Mouse (Mus musculus) heart, embryonic 16.5 days (tissue): Measurements from ENCODE around the gene Fam228b. TPM values are rescaled to one million over a fixed set of nuclear protein-coding genes. Genes with fewer than 3 reads are reported as not detected.

Source experiments
- ATAC-seq: fragments of 200-750 bp; cut with Nextera tagmentation; replicated peaks from 2 replicates; pipeline ENCODE4 v1.8.0; 2017; ENCODE audit warnings: moderate number of reproducible peaks; ENCODE audit not compliant: insufficient read depth, low FRiP score; ENCODE audit errors: extremely low read depth
- H3K27ac ChIP-seq: fragments of 300-500 bp; sonication (generic); 2 replicates; pipeline ENCODE4 v1.5.1; 2014; ENCODE audit warnings: mild to moderate bottlenecking, low read length, control low read depth, moderate library complexity
- H3K27me3 ChIP-seq: fragments of 300-500 bp; sonication (generic); 2 replicates; pipeline ENCODE4 v1.6.1; 2014; ENCODE audit warnings: low read length, mixed read lengths; ENCODE audit not compliant: control insufficient read depth, insufficient read depth
- H3K36me3 ChIP-seq: fragments of 300-500 bp; sonication (generic); 2 replicates; pipeline ENCODE4 v1.6.1; 2014; ENCODE audit not compliant: control insufficient read depth, insufficient read depth
- H3K4me1 ChIP-seq: fragments of 300-500 bp; sonication (generic); 2 replicates; pipeline ENCODE4 v1.6.1; 2014; ENCODE audit warnings: low read length, mixed read lengths; ENCODE audit not compliant: control insufficient read depth, insufficient read depth
- H3K4me2 ChIP-seq: fragments of 300-500 bp; sonication (generic); 2 replicates; pipeline ENCODE4 v1.6.1; 2014; ENCODE audit warnings: low read depth, mild to moderate bottlenecking, control low read depth, low read length
- H3K4me3 ChIP-seq: fragments of 300-500 bp; sonication (generic); 2 replicates; pipeline ENCODE4 v1.5.1; 2014; ENCODE audit warnings: mild to moderate bottlenecking, control low read depth, low read length
- H3K9ac ChIP-seq: fragments of 300-500 bp; sonication (generic); 2 replicates; pipeline ENCODE4 v1.6.1; 2014; ENCODE audit warnings: low read length, control low read depth
- H3K9me3 ChIP-seq: fragments of 300-500 bp; sonication (generic); replicated peaks from 2 replicates; pipeline ENCODE4 v1.6.1; 2016; ENCODE audit warnings: low read length; ENCODE audit not compliant: control insufficient read depth
- WGBS: fragments of 180-500 bp; shearing (Covaris S2); extraction: QIAGEN DNeasy Blood & Tissue Kit; methylation state at CpG from one replicate; pipeline ENCODE4 v1.1.7; 2014; 5-methylcytosine and 5-hydroxymethylcytosine counted together
- polyA plus RNA-seq: library from polyadenylated mRNA; unstranded; fragments of >200 nt; fragmentation: Nextera tagmentation; extraction: Ambion mirVana; gene quantifications from 2 replicates; pipeline ENCODE4 v1.2.1, GENCODE M21; 2015

Gene Fam228b
- polyA plus RNA-seq, 1 experiment from 2014 or later: 3.0 TPM

DNA sequence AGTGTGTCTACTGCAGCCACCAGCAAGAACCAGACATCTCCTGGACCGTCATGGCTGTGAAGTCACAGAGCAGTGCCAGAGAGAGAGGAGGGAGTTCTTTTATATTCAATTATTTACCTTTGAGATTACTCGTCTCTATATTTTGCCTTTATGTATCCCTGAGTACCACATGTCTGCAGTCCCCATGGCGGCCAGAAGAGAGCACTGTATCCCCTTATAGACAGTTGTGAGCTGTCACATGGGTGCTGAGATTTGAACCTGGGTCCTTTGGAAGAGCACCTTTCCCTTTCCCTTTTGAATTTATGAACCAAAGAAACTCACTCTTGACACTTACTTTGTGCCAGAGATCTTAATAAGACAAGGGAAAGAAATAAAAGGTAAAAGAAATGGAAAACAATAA is 39.9 kb downstream of the Fam228b start:
- Histone ChIP-seq H3K4me3 (no peak overlapping the region), H3K27ac (no peak overlapping the region), H3K4me2 (no peak overlapping the region), H3K36me3 (no peaks in the 10 kb centered on the region), H3K9me3 (no peaks in the 10 kb centered on the region), H3K9ac (no peak overlapping the region), H3K27me3 (no peaks in the 10 kb centered on the region), H3K4me1 (no peaks in the 10 kb centered on the region)
- no peak for ATAC-seq
- 91% methylated on average over 3 of the region's 3 CpGs for WGBS

DNA sequence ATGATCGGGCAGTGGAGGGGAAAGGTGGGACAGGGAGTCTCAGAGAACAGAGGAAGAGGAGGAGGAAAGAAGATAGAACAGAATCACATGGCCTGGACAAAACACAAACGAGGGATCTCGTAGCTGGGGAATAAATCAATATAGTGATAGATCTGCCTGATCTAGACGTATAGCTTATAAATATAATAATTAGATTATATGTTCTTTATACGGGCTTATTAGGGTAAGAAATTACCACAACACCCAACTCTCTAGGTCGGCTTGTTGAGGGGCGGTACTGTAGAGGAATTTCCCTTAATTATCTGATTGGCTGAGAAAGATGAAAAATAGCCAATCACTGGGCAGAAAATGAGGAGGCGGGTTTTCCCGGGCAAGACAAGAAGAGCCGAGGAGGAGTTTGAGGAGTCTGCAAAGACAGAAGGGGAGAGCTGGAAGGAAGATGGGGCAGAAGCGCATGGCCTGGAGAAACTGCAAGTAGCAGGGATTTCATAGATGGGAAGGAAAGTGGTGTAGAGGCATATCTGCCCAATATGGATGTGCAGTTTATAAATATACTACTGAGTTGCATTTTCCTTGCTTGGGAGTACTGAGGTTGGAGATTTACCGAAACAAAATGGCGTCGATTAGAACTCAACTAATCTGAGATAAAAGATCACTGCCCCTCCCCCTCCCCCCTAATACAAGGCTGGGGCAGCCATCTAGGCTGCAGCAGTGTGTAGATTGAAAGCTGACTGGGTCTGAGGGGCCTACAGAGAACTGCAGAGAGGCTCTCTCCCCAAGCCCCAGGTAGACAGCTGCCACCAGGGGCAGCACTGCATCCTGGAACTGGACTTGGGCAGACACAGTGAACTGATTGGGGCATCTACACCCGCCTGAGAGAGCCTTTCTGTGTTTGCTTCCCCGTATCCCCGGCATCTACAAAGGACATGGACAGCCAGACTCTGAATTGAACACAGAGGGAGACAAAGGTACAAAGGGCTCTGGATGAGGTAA is 49.0 kb downstream of the Fam228b start:
- 70% methylated on average over 17 of the region's 17 CpGs for WGBS
- Histone ChIP-seq H3K9me3 (no peaks in the 10 kb centered on the region), H3K27me3 (no peaks in the 10 kb centered on the region), H3K36me3 (no peaks in the 10 kb centered on the region), H3K4me2 (no peak overlapping the region), H3K9ac (no peak overlapping the region), H3K4me1 (0 out of 2 replicates have a peak, but pooled peaks cover 4% of the 10 kb centered on the region), H3K27ac (no peak overlapping the region), H3K4me3 (no peak overlapping the region)
- ATAC-seq: no peak

DNA sequence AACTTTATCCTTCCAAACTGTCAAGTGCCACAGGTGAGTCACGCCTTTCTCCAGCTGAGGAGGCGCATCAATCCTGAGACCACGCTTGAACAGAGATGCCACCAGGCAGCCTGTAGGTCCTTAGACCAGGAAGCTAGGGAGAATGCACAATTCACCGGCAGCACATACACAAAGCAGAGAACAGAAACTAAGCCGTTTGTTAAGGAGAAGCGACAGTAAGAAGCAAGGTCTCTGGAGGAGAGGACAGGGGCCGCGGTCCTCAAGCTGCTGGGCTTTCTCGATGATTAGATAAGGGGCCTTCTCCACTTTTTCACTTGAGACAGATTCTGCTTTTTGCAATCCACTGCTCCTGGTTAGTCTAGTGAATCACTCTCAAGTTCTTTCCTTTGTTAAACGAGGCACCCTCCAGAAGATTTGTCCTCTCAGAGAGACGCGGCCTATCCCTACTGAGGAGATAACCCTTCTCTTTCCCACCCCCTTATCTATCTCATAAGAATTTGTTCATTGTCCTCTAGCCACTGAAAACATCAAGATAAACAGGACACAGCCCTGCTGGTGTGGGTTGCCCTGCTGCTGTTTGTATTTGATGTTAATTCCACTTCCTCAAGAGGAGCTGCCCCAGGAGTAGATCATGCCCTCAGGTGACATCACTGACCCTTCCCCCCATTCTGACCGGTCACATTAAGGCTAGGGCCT is 49.9 kb downstream of the Fam228b start:
- Histone ChIP-seq H3K9me3 (no peaks in the 10 kb centered on the region), H3K4me1 (0 out of 2 replicates have a peak, but pooled peaks cover 4% of the 10 kb centered on the region), H3K4me3 (no peak overlapping the region), H3K36me3 (no peaks in the 10 kb centered on the region), H3K27me3 (no peaks in the 10 kb centered on the region), H3K27ac (no peak overlapping the region), H3K9ac (no peak overlapping the region), H3K4me2 (no peak overlapping the region)
- WGBS: 50% methylated on average over 13 of the region's 13 CpGs
- no peak for ATAC-seq

GRCm38 (mm10) chr12:4717417-4717816 is 51.6 kb downstream of the Fam228b start:
- Histone ChIP-seq H3K4me1 (peaks cover 9% of the 10 kb centered on the region), H3K36me3 (peaks cover 6% of the 10 kb centered on the region), H3K27me3 (no peaks in the 10 kb centered on the region), H3K9ac (0 out of 2 replicates have a peak overlapping the region, but pooled peaks have one; percentile 6), H3K4me3 (no peak overlapping the region), H3K4me2 (peak overlapping the region; percentile 28; the same call in 1 of the 2 replicates), H3K27ac (no peak overlapping the region), H3K9me3 (no peaks in the 10 kb centered on the region)
- no peak for ATAC-seq
- 10% methylated on average over 7 of the region's 7 CpGs for WGBS

GRCm38 (mm10) chr12:4715606-4716005 is 53.5 kb downstream of the Fam228b start:
- WGBS: 59% methylated on average over 10 of the region's 10 CpGs
- Histone ChIP-seq H3K4me3 (no peak overlapping the region), H3K27ac (no peak overlapping the region), H3K4me2 (no peak overlapping the region), H3K4me1 (peaks cover 9% of the 10 kb centered on the region), H3K27me3 (no peaks in the 10 kb centered on the region), H3K9ac (no peak overlapping the region), H3K36me3 (peaks cover 13% of the 10 kb centered on the region), H3K9me3 (no peaks in the 10 kb centered on the region)
- no peak for ATAC-seq

- ATAC-seq: peak; percentile 56; the same call in 1 of the 2 replicates
- Histone ChIP-seq H3K27ac (no peak overlapping the region), H3K36me3 (peaks cover 14% of the 10 kb centered on the region)
These were observed 55.7 kb downstream of the Fam228b start for GRCm38 (mm10) chr12:4713361-4713760.

GRCm38 (mm10) chr12:4709926-4710325 is 59.1 kb downstream of the Fam228b start:
- H3K27ac ChIP-seq: no peak overlapping the region
- no peaks in the 10 kb centered on the region for H3K27me3 ChIP-seq
- H3K4me2 ChIP-seq: no peak overlapping the region
- no peak for ATAC-seq
- no peak overlapping the region for H3K9ac ChIP-seq
- peaks cover 5% of the 10 kb centered on the region for H3K4me1 ChIP-seq
- WGBS: 87% methylated on average over 7 of the region's 7 CpGs
- H3K4me3 ChIP-seq: no peak overlapping the region
- no peaks in the 10 kb centered on the region for H3K9me3 ChIP-seq
- H3K36me3 ChIP-seq: peaks cover 23% of the 10 kb centered on the region

More at GRCm38 (mm10) chr12:4713361-4713760, 55.7 kb downstream of the Fam228b start:
- 47% methylated on average over 4 of the region's 4 CpGs for WGBS
- Histone ChIP-seq H3K4me3 (no peak overlapping the region), H3K9ac (no peak overlapping the region), H3K4me2 (no peak overlapping the region), H3K4me1 (peaks cover 5% of the 10 kb centered on the region), H3K9me3 (no peaks in the 10 kb centered on the region), H3K27me3 (no peaks in the 10 kb centered on the region)

GRCm38 (mm10) chr12:4708881-4709604 is 60.0 kb downstream of the Fam228b start:
- H3K4me3 ChIP-seq: no peak overlapping the region
- no peaks in the 10 kb centered on the region for H3K27me3 ChIP-seq
- WGBS: 69% methylated on average over 8 of the region's 8 CpGs
- peaks cover 5% of the 10 kb centered on the region for H3K4me1 ChIP-seq
- H3K27ac ChIP-seq: no peak overlapping the region
- H3K4me2 ChIP-seq: no peak overlapping the region
- no peaks in the 10 kb centered on the region for H3K9me3 ChIP-seq
- H3K36me3 ChIP-seq: peaks cover 23% of the 10 kb centered on the region
- no peak for ATAC-seq
- H3K9ac ChIP-seq: no peak overlapping the region
